8 mouse cellular contexts compared by ENCODE assay signal in the genomic region with DNA sequence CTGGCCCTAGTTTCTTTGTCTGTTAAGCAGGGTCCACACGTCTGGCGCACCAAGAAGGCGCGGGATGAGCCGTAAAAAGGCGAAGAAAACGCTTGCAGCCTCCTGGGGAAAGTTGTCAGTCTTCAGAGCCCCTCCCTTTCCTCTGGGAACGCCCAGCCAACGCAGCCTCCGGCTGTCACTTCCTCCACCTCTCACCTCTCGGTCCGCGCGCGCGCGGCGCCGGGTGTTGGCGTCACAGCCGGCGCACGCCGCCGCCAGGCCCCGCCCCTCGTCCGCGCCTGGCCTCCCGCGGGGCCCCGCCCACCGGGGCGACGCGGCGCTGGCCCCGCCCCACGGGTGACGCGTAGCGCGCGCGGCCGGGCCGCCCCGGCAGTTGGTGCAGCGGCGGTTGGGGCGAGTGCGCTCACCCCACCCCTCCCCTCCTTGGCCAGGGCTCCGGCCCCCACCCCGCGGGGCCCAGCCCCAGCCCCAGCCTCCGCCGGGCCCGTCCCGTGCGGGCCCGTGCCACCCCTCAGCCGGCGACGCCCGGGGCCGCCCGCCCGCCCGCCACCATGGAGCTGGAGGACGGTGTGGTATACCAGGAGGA. TPM values are rescaled to one million over a fixed set of nuclear protein-coding genes. Genes with fewer than 3 reads are reported as not detected.
DNase-seq lines count a peak whose midpoint lies in the region; ATAC-seq lines count a peak whose summit lies in the region.

Gene Spag9 (plus strand): TSS at position 372 of the 586 bp plus-strand sequence.

- H3K4me3 ChIP-seq in hindbrain, embryonic 12.5 days, result peak within 1 kb of the TSS; percentile 92

- peak; percentile 98 for DNase-seq in NIH3T3 (ENCODE audit: low read depth)
- peak; percentile 97 to 98 for DNase-seq in cerebellum, postnatal 10 days
- DNase-seq in frontal cortex, postnatal 10 days (ENCODE audit: low spot score in 2 of 2), result peak; percentile 87 to 92
- peak; percentile 87 to 92 for DNase-seq in layer of hippocampus, postnatal 14 days (ENCODE audit: low spot score in 2 of 2)
- DNase-seq in lung, postnatal 14 days, result peak; percentile 93
- DNase-seq in retina, adult 2 months (ENCODE audit: low read depth, low spot score), result peak; percentile 91
- peak; percentile 92 to 96 for DNase-seq in thymus, postnatal 36 days

- 1% methylated on average over 51 of the region's 70 CpGs for WGBS in hindbrain, embryonic 12.5 days

- peaks cover 28% of the 10 kb centered on the region for H3K4me1 ChIP-seq in hindbrain, embryonic 12.5 days

- H3K36me3 ChIP-seq in hindbrain, embryonic 12.5 days, result no peaks in the 10 kb centered on the region

- H3K27me3 ChIP-seq in hindbrain, embryonic 12.5 days, result peaks cover 3% of the 10 kb centered on the region; the same call in 1 of the 2 replicates

- peak within 1 kb of the TSS; percentile 91 for H3K9ac ChIP-seq in hindbrain, embryonic 12.5 days

- H3K27ac ChIP-seq in hindbrain, embryonic 12.5 days, result peak within 1 kb of the TSS; percentile 93

- ATAC-seq in hindbrain, embryonic 12.5 days (ENCODE audit: low FRiP score), result peak; percentile 94

- peak within 1 kb of the TSS; percentile 97 for H3K4me2 ChIP-seq in hindbrain, embryonic 12.5 days (replicated peaks)

- no peaks in the 10 kb centered on the region for H3K9me3 ChIP-seq in hindbrain, embryonic 12.5 days (replicated peaks)

RNA-seq across cellular contexts. Expression of gene Spag9, which starts in this region (rescaled TPM):
- 119 and 123 TPM in 2 replicates for polyA plus RNA-seq in hindbrain, embryonic 12.5 days (2016; fragmentation: Nextera tagmentation; extraction: Ambion mirVana)
- total RNA-seq in layer of hippocampus, postnatal 14 days (2021), result 100 to 1,000 TPM; 218 to 238 TPM

Comparison
In these comparisons a context has a peak if more than half of its experiments do, and no peak if none do; other contexts are left out.
1. Peak in every context shown above with its lines: DNase-seq, ATAC-seq, H3K4me3 ChIP-seq and H3K27ac ChIP-seq.